In genomic region chr1:172012030-172012429, GRCm38 (mm10) we compare ENCODE assay signal across 8 mouse cellular contexts. TPM values are rescaled to one million over a fixed set of nuclear protein-coding genes. Genes with fewer than 3 reads are reported as not detected.
DNase-seq lines count a peak whose midpoint lies in the region; ATAC-seq and TF ChIP-seq lines count a peak whose summit lies in the region.

No protein-coding gene starts in this region.

- ATAC-seq in liver, embryonic 12.5 days: no peak
- no peak for ATAC-seq in hindbrain, embryonic 11.5 days (ENCODE audit: low FRiP score)

- peak; percentile 56 for DNase-seq in liver
- DNase-seq in c-Kit-positive CD71-negative TER-119-negative erythroid progenitor cells, embryonic 14.5 days (ENCODE audit: low read depth): peak; percentile 46
- peak; percentile 87 for DNase-seq in hindbrain, embryonic 11.5 days (ENCODE audit: low spot score)
- DNase-seq in layer of hippocampus, adult 9-11 months: peak; percentile 54
- DNase-seq in lung, postnatal 36 days: peak; percentile 83
- peak; percentile 74 for DNase-seq in right cerebral cortex, postnatal 4 days

- H3K9ac ChIP-seq in liver, embryonic 12.5 days: no peak overlapping the region
- no peak overlapping the region for H3K9ac ChIP-seq in hindbrain, embryonic 11.5 days (ENCODE audit: low read depth, low read length)

- no peak overlapping the region for H3K4me2 ChIP-seq in liver, embryonic 12.5 days
- no peak overlapping the region for H3K4me2 ChIP-seq in hindbrain, embryonic 11.5 days (replicated peaks; ENCODE audit: low read depth, low read length)

- no peaks in the 10 kb centered on the region for H3K27me3 ChIP-seq in liver, embryonic 12.5 days (replicated peaks)
- no peaks in the 10 kb centered on the region for H3K27me3 ChIP-seq in hindbrain, embryonic 11.5 days (ENCODE audit: control insufficient read depth, insufficient read depth, low read length)

- no peaks in the 10 kb centered on the region; the same call in 1 of the 2 replicates for H3K4me1 ChIP-seq in liver, embryonic 12.5 days
- no peaks in the 10 kb centered on the region for H3K4me1 ChIP-seq in embryonic fibroblast, embryonic 13.5 days (ENCODE audit: control insufficient read depth, insufficient read depth, low read length)
- peaks cover 34% of the 10 kb centered on the region for H3K4me1 ChIP-seq in hindbrain, embryonic 11.5 days (replicated peaks; ENCODE audit: control insufficient read depth, insufficient read depth, low read length)

- TF ChIP-seq POLR2A in embryonic fibroblast, embryonic 13.5 days (IDR thresholded peaks at IDR 0.05; ENCODE audit: low read depth, low read length): no peak

- H3K36me3 ChIP-seq in liver, embryonic 12.5 days: peaks cover 23% of the 10 kb centered on the region
- H3K36me3 ChIP-seq in hindbrain, embryonic 11.5 days (ENCODE audit: control insufficient read depth, insufficient read depth, low read length): peaks cover 32% of the 10 kb centered on the region

- peak; percentile 65; the same call in 1 of the 2 replicates for TF ChIP-seq CTCF in embryonic fibroblast, embryonic 13.5 days (IDR thresholded peaks at IDR 0.05; ENCODE audit: borderline replicate concordance, insufficient read depth, low read length)

- no peak overlapping the region for H3K27ac ChIP-seq in liver, embryonic 12.5 days
- no peak overlapping the region for H3K27ac ChIP-seq in embryonic fibroblast, embryonic 13.5 days (ENCODE audit: insufficient read depth, low read length)
- H3K27ac ChIP-seq in hindbrain, embryonic 11.5 days (ENCODE audit: low read depth, low read length): peak overlapping the region; percentile 39; the same call in 1 of the 2 replicates

- H3K9me3 ChIP-seq in liver, embryonic 12.5 days (replicated peaks): no peaks in the 10 kb centered on the region
- no peaks in the 10 kb centered on the region for H3K9me3 ChIP-seq in hindbrain, embryonic 11.5 days (ENCODE audit: control insufficient read depth, low read length)

- WGBS in liver, embryonic 12.5 days (ENCODE audit: insufficient replicate concordance): 34% methylated on average over 5 of the region's 5 CpGs
- 27% methylated on average over 5 of the region's 5 CpGs for WGBS in hindbrain, embryonic 11.5 days

- H3K4me3 ChIP-seq in liver, embryonic 12.5 days: no peak overlapping the region
- H3K4me3 ChIP-seq in embryonic fibroblast, embryonic 13.5 days (ENCODE audit: insufficient read depth, low read length): no peak overlapping the region
- no peak overlapping the region for H3K4me3 ChIP-seq in hindbrain, embryonic 11.5 days (ENCODE audit: low read depth, low read length)

RNA-seq across cellular contexts. Expression of gene Vangl2, which starts 16.2 kb away (rescaled TPM):
- 2.3 and 2.6 TPM in 2 replicates for polyA plus RNA-seq in liver, embryonic 12.5 days (2016; fragmentation: Nextera tagmentation; extraction: Ambion mirVana)
- polyA plus RNA-seq in embryonic fibroblast, embryonic 13.5 days (2011; ENCODE audit: insufficient read length, low read depth, missing spikeins): 9.1 and 12.3 TPM in 2 replicates
- 60.3 and 61.6 TPM in 2 replicates for polyA plus RNA-seq in hindbrain, embryonic 11.5 days (2014; fragmentation: Nextera tagmentation; extraction: Ambion mirVana)

RNA-seq across cellular contexts. Expression of gene Nhlh1, which starts 45.3 kb away (rescaled TPM):
- not detected in 2 replicates for polyA plus RNA-seq in liver, embryonic 12.5 days (2016; fragmentation: Nextera tagmentation; extraction: Ambion mirVana)
- not detected in 2 replicates for polyA plus RNA-seq in embryonic fibroblast, embryonic 13.5 days (2011; ENCODE audit: insufficient read length, low read depth, missing spikeins)
- polyA plus RNA-seq in hindbrain, embryonic 11.5 days (2014; fragmentation: Nextera tagmentation; extraction: Ambion mirVana): 20.5 and 22.3 TPM in 2 replicates

Comparison
In these comparisons a context has a peak if more than half of its experiments do, and no peak if none do; other contexts are left out.
1. RNA of gene Nhlh1, which starts 45.3 kb away (polyA plus RNA-seq): 20.5 to 22.3 TPM in hindbrain, embryonic 11.5 days; not detected in liver, embryonic 12.5 days and not detected in embryonic fibroblast, embryonic 13.5 days; every median in the first group is over 10 times any median in the second.
2. Peak in every context shown above with its lines, with median percentiles within 50 percentile points of each other: DNase-seq.